Mouse (Mus musculus) megakaryocyte, embryonic 14.5 days (primary cell): ENCODE measurements at regions not wholly inside any gene's neighbourhood (a gene's known extent, or its start where the extent isn't known, plus 50 kb on each side); places are given as distances from the start of the nearest gene placed in this dataset.

ENCODE experiments used
- FLI1 ChIP-seq: IDR thresholded peaks from 2 replicates; pipeline ENCODE4 v1.6.1; 2012; ENCODE audit warnings: low read length, inconsistent platforms, mixed read lengths
- GATA1 ChIP-seq: IDR thresholded peaks from 3 replicates; pipeline ENCODE4 v1.6.1; 2012; ENCODE audit warnings: mixed read lengths, low read length, inconsistent platforms, borderline replicate concordance

GRCm38 (mm10) chr7:72973771-72974170 is 401.5 kb upstream of the Rgma start:
- no peak for TF ChIP-seq FLI1
- no peak for TF ChIP-seq GATA1
